Mouse (Mus musculus) gastrocnemius, postnatal 25 days (tissue): Measurements from ENCODE around the gene Sumo1. TPM values are rescaled to one million over a fixed set of nuclear protein-coding genes. Genes with fewer than 3 reads are reported as not detected.
"Not testable (repeated sequence)": the region's sequence is repeated elsewhere in the genome, so short reads cannot be mapped to it uniquely, and the experiment has no call there.

Experiments
- DNase-seq: peaks from one replicate; pipeline ENCODE4 v3.0.0; 2022
- long read RNA-seq, 2 experiments: library from polyadenylated mRNA; stranded (forward); transcript quantifications; one replicate each; pipeline ENCODE4 v2.0.0; 2021
- total RNA-seq, 2 experiments: library from RNA; stranded (reverse); gene quantifications; 1 replicate in 1 of 2; 2 replicates in 1 of 2; pipeline ENCODE4 v1.2.3; 2021

Sumo1 gene
- total RNA-seq: 10 to 100 TPM; 48.0 to 49.4 TPM
- long read RNA-seq, experiment 1, transcript Sumo1-201 (5 exons, 1,215 nt): major isoform, 112 of 200 reads
- long read RNA-seq, experiment 1, partial matches to known transcripts: 72 of 200 reads
- long read RNA-seq, experiment 1, other reads (novel, unspliced or antisense): 16 of 200 reads
- long read RNA-seq, experiment 2, transcript Sumo1-201 (5 exons, 1,215 nt): major isoform, 91 of 155 reads
- long read RNA-seq, experiment 2, partial matches to known transcripts: 0 of 155 reads
- long read RNA-seq, experiment 2, other reads (novel, unspliced or antisense): 64 of 155 reads

- peak; percentile 81 for DNase-seq
These were observed at the start of gene Sumo1 for GRCm38 (mm10) chr1:59670641-59671168. TSS of gene Sumo1 (minus strand) at chr1:59670834.

- DNase-seq: no peak
These were observed 49.3 kb upstream of the Sumo1 start for GRCm38 (mm10) chr1:59719900-59720299.

- DNase-seq: no peak
These were observed 31.1 kb upstream of the Sumo1 start for GRCm38 (mm10) chr1:59701766-59702165.

GRCm38 (mm10) chr1:59698207-59698606 is 27.6 kb upstream of the Sumo1 start:
- no peak for DNase-seq

GRCm38 (mm10) chr1:59697751-59698150 is 27.1 kb upstream of the Sumo1 start:
- DNase-seq: no peak

GRCm38 (mm10) chr1:59690467-59690866 is 19.8 kb upstream of the Sumo1 start:
- DNase-seq: no peak

GRCm38 (mm10) chr1:59687493-59687892 is 16.9 kb upstream of the Sumo1 start:
- no peak for DNase-seq

- peak; percentile 84 for DNase-seq
These were observed 14.5 kb upstream of the Sumo1 start, which contains the start of gene Nop58 for GRCm38 (mm10) chr1:59684819-59685755. TSS of gene Nop58 (plus strand) at chr1:59684971.

GRCm38 (mm10) chr1:59683926-59684818 is 13.5 kb upstream of the Sumo1 start:
- DNase-seq: no peak

- no peak for DNase-seq
These were observed 3.0 kb upstream of the Sumo1 start for GRCm38 (mm10) chr1:59673661-59674060.

GRCm38 (mm10) chr1:59669962-59670630 is 538 bp downstream of the Sumo1 start:
- DNase-seq: peak; percentile 32

GRCm38 (mm10) chr1:59668871-59669270 is 1.8 kb downstream of the Sumo1 start:
- no peak for DNase-seq

- no peak for DNase-seq
These were observed 7.0 kb downstream of the Sumo1 start for GRCm38 (mm10) chr1:59663456-59664135.

GRCm38 (mm10) chr1:59656244-59657171 is 14.1 kb downstream of the Sumo1 start:
- DNase-seq: no peak

- no peak for DNase-seq
These were observed 17.3 kb downstream of the Sumo1 start for GRCm38 (mm10) chr1:59653243-59653911.

- no peak for DNase-seq
These were observed 19.3 kb downstream of the Sumo1 start for GRCm38 (mm10) chr1:59651201-59651819.

- not testable (repeated sequence) for DNase-seq
These were observed 24.1 kb downstream of the Sumo1 start for GRCm38 (mm10) chr1:59646502-59646901.

GRCm38 (mm10) chr1:59642488-59642887 is 28.1 kb downstream of the Sumo1 start:
- no peak for DNase-seq
